Mouse (Mus musculus): Measurements from ENCODE around the gene Tnfsf14. TPM values are rescaled to one million over a fixed set of nuclear protein-coding genes. Genes with fewer than 3 reads are reported as not detected.

Tnfsf14 gene
- polyA plus RNA-seq, 1 experiment: not detected

- TF ChIP-seq GATA1 (IDR thresholded peaks at IDR 0.05; ENCODE audit: low read length): peak; percentile 86
Observed at GRCm38 (mm10) chr17:57170616-57171260, 23.2 kb downstream of the Tnfsf14 start.

GRCm38 (mm10) chr17:57166800-57167791, 26.9 kb downstream of the Tnfsf14 start:
- no peak for TF ChIP-seq GATA1 (IDR thresholded peaks at IDR 0.05; ENCODE audit: low read length)

GRCm38 (mm10) chr17:57153787-57154186, 40.2 kb downstream of the Tnfsf14 start:
- no peak for TF ChIP-seq GATA1 (IDR thresholded peaks at IDR 0.05; ENCODE audit: low read length)

- no peak for TF ChIP-seq GATA1 (IDR thresholded peaks at IDR 0.05; ENCODE audit: low read length)
Observed at GRCm38 (mm10) chr17:57153006-57153405, 41.0 kb downstream of the Tnfsf14 start.

GRCm38 (mm10) chr17:57148994-57149803, 44.8 kb downstream of the Tnfsf14 start, which contains the start of gene Cd70:
TSS of gene Cd70 (minus strand) at chr17:57149777.
- no peak for TF ChIP-seq GATA1 (IDR thresholded peaks at IDR 0.05; ENCODE audit: low read length)

- no peak for TF ChIP-seq GATA1 (IDR thresholded peaks at IDR 0.05; ENCODE audit: low read length)
Observed at GRCm38 (mm10) chr17:57148343-57148742, 45.6 kb downstream of the Tnfsf14 start.

- TF ChIP-seq GATA1 (IDR thresholded peaks at IDR 0.05; ENCODE audit: low read length): no peak
Observed at GRCm38 (mm10) chr17:57145115-57145514, 48.9 kb downstream of the Tnfsf14 start.

- no peak for TF ChIP-seq GATA1 (IDR thresholded peaks at IDR 0.05; ENCODE audit: low read length)
Observed at GRCm38 (mm10) chr17:57143704-57144103, 50.3 kb downstream of the Tnfsf14 start.

- TF ChIP-seq GATA1 (IDR thresholded peaks at IDR 0.05; ENCODE audit: low read length): no peak
Observed at GRCm38 (mm10) chr17:57139708-57140107, 54.3 kb downstream of the Tnfsf14 start.

Other genes with a start within 250 kb of the Tnfsf14 start
- not detected in 2 replicates for gene Acer1, start 212.1 kb downstream of the Tnfsf14 start, polyA plus RNA-seq (2012)
- gene Clpp, start 203.9 kb downstream of the Tnfsf14 start, polyA plus RNA-seq (2012): 185 and 272 TPM in 2 replicates
- gene Alkbh7, start 196.8 kb downstream of the Tnfsf14 start, polyA plus RNA-seq (2012): 51.6 and 80.9 TPM in 2 replicates
- not detected in 2 replicates for gene Pspn, start 194.2 kb downstream of the Tnfsf14 start, polyA plus RNA-seq (2012)
- gene Gtf2f1, start 182.9 kb downstream of the Tnfsf14 start, polyA plus RNA-seq (2012): 210 and 212 TPM in 2 replicates
- 0.04 TPM in 1 of 2 replicates, not detected in the other for gene Gm17949, start 182.7 kb downstream of the Tnfsf14 start, polyA plus RNA-seq (2012)
- 202 and 209 TPM in 2 replicates for gene Khsrp, start 162.7 kb downstream of the Tnfsf14 start, polyA plus RNA-seq (2012)
- gene Slc25a41, start 152.5 kb downstream of the Tnfsf14 start, polyA plus RNA-seq (2012): not detected in 2 replicates
- gene Crb3, start 135.1 kb downstream of the Tnfsf14 start, polyA plus RNA-seq (2012): 0.12 and 0.19 TPM in 2 replicates
- gene Slc25a23, start 134.3 kb downstream of the Tnfsf14 start, polyA plus RNA-seq (2012): 22.4 and 24.4 TPM in 2 replicates
- gene Dennd1c, start 115.7 kb downstream of the Tnfsf14 start, polyA plus RNA-seq (2012): 4.7 and 5.7 TPM in 2 replicates
- gene Tubb4a, start 106.4 kb downstream of the Tnfsf14 start, polyA plus RNA-seq (2012): not detected in 2 replicates
- gene Tnfsf9, start 88.9 kb downstream of the Tnfsf14 start, polyA plus RNA-seq (2012): 1.8 and 2.5 TPM in 2 replicates
- gene Cd70, start 44.4 kb downstream of the Tnfsf14 start, polyA plus RNA-seq (2012): not detected in 2 replicates
- not detected in 2 replicates for gene C3, start 34.0 kb upstream of the Tnfsf14 start, polyA plus RNA-seq (2012)
- gene Gpr108, start 54.3 kb upstream of the Tnfsf14 start, polyA plus RNA-seq (2012): 15.2 and 17.6 TPM in 2 replicates
- 13.9 and 14.8 TPM in 2 replicates for gene Trip10, start 55.3 kb upstream of the Tnfsf14 start, polyA plus RNA-seq (2012)
- 38.8 and 39.8 TPM in 2 replicates for gene Vav1, start 84.9 kb upstream of the Tnfsf14 start, polyA plus RNA-seq (2012)
- gene Adgre1, start 164.5 kb upstream of the Tnfsf14 start, polyA plus RNA-seq (2012): not detected in 2 replicates

All from G1E-ER4 (cell line).